Mouse (Mus musculus): ENCODE data around the gene Krt39. TPM values are rescaled to one million over a fixed set of nuclear protein-coding genes. Genes with fewer than 3 reads are reported as not detected.

Krt39 gene
- polyA plus RNA-seq, 1 experiment = 0.22 TPM

DNA sequence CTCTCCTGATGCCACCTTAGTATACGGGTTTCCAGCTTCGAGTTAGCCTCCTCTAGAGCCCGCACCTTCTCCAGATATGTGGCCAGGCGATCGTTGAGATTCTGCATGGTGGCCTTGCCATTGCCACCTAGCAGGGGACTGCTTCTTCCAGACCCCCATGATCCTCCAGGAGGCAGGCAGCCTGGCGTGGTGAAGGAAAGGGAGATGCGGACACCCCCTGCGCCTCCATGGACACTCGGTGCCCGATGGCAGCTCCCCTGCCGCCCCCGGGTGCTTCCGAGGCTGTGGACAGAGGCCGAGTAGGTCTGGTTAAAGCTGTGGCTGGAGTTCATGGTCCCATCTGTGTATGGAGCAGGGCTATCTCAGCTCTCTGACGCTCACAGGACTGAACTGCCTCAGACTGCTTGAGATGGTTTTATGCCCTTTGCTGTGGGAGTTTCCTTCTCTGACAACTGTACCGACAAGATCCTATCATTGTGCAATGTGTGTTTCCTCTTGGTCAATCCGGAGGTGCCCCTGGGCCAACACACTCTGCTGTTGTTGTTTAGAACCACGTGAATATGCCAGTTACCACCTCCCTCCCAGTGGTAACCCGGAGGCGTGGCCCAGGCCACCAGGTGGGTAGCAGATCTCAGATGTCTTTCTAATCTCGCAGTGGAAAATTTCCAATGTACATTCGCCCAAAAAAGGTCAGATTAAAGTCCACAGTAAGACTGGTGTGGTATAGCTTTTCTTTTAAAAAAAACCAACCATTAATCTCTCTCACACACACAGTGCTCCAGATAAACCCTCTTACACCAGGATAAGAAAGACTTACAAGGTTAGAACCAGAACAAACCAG, 28.2 kb downstream of the Krt39 start, which contains the start of gene Krt23:
Gene Krt23 (minus strand): TSS at position 405 of the 841 bp plus-strand sequence.
- no peak within 1 kb of the TSS for H3K27ac ChIP-seq (ENCODE audit: control insufficient read depth, insufficient read depth, low read depth, low read length)

DNA sequence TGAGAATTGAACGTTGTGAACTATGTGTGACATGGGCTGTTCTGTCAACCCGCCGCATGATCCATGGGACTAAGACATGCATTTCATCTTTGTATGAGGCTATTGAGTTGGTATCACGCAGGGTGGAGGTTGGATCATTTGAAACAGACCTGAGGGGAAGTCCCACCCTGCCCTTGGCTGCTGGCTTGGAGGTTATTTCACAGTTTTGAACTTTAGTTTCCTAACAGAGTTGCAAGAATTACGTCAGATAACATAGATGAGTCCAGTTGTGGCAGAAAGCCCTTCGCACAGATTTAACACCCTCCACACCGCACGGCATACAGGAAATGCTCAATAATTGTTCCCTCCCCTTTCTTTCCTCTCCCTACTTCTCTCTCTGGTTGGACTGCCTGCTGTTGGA, 30.1 kb downstream of the Krt39 start:
- H3K27me3 ChIP-seq (ENCODE audit: control insufficient read depth, insufficient read depth, low read length) = no peaks in the 10 kb centered on the region
- H3K4me1 ChIP-seq (ENCODE audit: control insufficient read depth, insufficient read depth, low read length) = no peaks in the 10 kb centered on the region
- no peak overlapping the region for H3K4me3 ChIP-seq (ENCODE audit: control insufficient read depth, low read depth, low read length)
- no peaks in the 10 kb centered on the region for H3K36me3 ChIP-seq (ENCODE audit: control insufficient read depth, insufficient read depth, low read length)
- TF ChIP-seq CTCF (IDR thresholded peaks at IDR 0.05; ENCODE audit: control insufficient read depth, insufficient read depth, insufficient replicate concordance, low read depth, low read length) (no peak), POLR2A (IDR thresholded peaks at IDR 0.05; ENCODE audit: control insufficient read depth, low read depth, low read length) (no peak)
- H3K27ac ChIP-seq (ENCODE audit: control insufficient read depth, insufficient read depth, low read depth, low read length) = no peak overlapping the region

More for the DNA sequence above, 28.2 kb downstream of the Krt39 start, which contains the start of gene Krt23:
- Histone ChIP-seq H3K4me1 (ENCODE audit: control insufficient read depth, insufficient read depth, low read length) (no peaks in the 10 kb centered on the region), H3K4me3 (ENCODE audit: control insufficient read depth, low read depth, low read length) (no peak within 1 kb of the TSS), H3K27me3 (ENCODE audit: control insufficient read depth, insufficient read depth, low read length) (no peaks in the 10 kb centered on the region), H3K36me3 (ENCODE audit: control insufficient read depth, insufficient read depth, low read length) (no peaks in the 10 kb centered on the region)
- no peak for TF ChIP-seq CTCF (IDR thresholded peaks at IDR 0.05; ENCODE audit: control insufficient read depth, insufficient read depth, insufficient replicate concordance, low read depth, low read length)

DNA sequence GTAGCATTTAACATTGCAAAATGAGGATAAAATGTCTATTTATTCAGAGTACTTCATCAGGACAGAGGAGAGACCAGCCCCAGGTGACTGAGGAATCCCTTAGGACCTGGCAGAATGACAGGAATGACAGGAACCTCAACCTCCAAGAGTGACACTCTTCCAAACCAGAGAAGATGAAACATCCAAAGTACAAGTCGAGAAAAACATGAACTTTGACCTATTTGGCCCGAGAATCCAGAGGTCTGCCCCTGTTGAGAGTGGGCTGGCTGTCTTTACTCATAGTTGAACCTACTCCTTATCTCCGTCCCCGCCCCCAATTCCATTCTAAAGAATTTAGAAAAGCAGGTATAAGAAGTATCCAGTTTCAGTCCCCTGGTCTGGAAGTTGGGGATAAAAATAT, 30.5 kb downstream of the Krt39 start:
- H3K36me3 ChIP-seq (ENCODE audit: control insufficient read depth, insufficient read depth, low read length) = no peaks in the 10 kb centered on the region
- H3K27ac ChIP-seq (ENCODE audit: control insufficient read depth, insufficient read depth, low read depth, low read length) = no peak overlapping the region
- no peak overlapping the region for H3K4me3 ChIP-seq (ENCODE audit: control insufficient read depth, low read depth, low read length)
- no peaks in the 10 kb centered on the region for H3K27me3 ChIP-seq (ENCODE audit: control insufficient read depth, insufficient read depth, low read length)
- no peaks in the 10 kb centered on the region for H3K4me1 ChIP-seq (ENCODE audit: control insufficient read depth, insufficient read depth, low read length)
- TF ChIP-seq CTCF (IDR thresholded peaks at IDR 0.05; ENCODE audit: control insufficient read depth, insufficient read depth, insufficient replicate concordance, low read depth, low read length) = no peak
- TF ChIP-seq POLR2A (IDR thresholded peaks at IDR 0.05; ENCODE audit: control insufficient read depth, low read depth, low read length) = no peak

DNA sequence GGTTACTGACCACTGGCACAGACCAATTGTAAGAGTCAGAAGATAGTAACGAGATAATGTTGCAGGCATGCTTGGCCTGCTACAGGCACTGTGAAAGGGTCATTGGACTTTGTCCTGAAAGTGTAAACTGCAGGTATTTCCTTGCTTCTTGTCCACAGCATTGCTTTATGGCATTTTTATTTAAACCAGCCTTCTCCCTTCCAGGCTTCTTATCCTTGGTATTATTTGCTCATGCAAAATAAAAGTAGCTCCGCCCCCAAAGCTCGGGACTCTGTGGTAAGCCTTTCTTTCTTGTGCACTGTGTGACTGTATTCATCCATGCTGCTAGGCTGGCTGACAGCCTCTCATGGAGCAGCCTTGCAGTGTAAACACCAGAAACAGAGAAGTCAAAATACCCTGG, 31.9 kb downstream of the Krt39 start:
- H3K36me3 ChIP-seq (ENCODE audit: control insufficient read depth, insufficient read depth, low read length) = no peaks in the 10 kb centered on the region
- no peaks in the 10 kb centered on the region for H3K27me3 ChIP-seq (ENCODE audit: control insufficient read depth, insufficient read depth, low read length)
- TF ChIP-seq POLR2A (IDR thresholded peaks at IDR 0.05; ENCODE audit: control insufficient read depth, low read depth, low read length) (no peak), CTCF (IDR thresholded peaks at IDR 0.05; ENCODE audit: control insufficient read depth, insufficient read depth, insufficient replicate concordance, low read depth, low read length) (no peak)
- H3K4me3 ChIP-seq (ENCODE audit: control insufficient read depth, low read depth, low read length) = no peak overlapping the region
- H3K4me1 ChIP-seq (ENCODE audit: control insufficient read depth, insufficient read depth, low read length) = no peaks in the 10 kb centered on the region
- no peak overlapping the region for H3K27ac ChIP-seq (ENCODE audit: control insufficient read depth, insufficient read depth, low read depth, low read length)

DNA sequence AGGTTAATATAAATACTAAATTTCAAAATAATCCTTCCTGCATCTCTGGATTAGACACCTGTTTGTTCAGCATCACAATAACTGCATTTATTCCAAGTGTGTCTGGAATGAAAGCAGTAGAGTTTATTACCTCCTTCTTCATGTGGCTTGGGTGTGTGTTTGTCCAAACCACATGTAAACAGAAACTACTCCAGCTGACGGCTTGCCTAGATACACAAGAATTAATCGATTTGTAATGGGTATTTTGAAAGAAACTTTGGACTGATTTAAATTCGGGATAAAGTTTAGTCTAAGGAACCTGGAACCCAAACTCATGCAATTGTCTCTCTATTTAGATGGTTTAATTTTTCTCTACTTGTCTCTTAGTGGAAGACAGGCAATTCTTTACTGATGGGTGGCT, 46.2 kb downstream of the Krt39 start:
- H3K4me3 ChIP-seq (ENCODE audit: control insufficient read depth, low read depth, low read length) = no peak overlapping the region

DNA sequence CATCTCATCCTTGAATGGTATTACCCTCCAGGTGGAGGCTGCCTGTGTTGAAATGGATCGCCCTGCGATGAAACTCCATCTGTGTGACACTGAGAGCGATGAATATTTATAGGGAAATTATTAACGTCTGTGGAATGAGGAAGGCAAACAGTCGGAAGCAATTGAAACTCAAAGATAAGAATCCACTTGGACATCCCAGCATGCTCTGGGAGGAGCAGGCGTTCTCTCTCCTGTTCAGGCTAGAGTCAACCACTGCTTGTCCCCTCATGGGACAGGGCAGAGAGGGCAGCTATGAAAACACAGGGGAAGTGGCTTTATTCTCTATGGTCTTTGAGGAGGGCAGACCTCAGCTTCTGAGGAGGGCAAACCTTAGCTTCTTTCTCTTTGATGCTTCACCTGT, 47.7 kb downstream of the Krt39 start:
- no peaks in the 10 kb centered on the region for H3K27me3 ChIP-seq (ENCODE audit: control insufficient read depth, insufficient read depth, low read length)
- H3K36me3 ChIP-seq (ENCODE audit: control insufficient read depth, insufficient read depth, low read length) = no peaks in the 10 kb centered on the region
- H3K4me3 ChIP-seq (ENCODE audit: control insufficient read depth, low read depth, low read length) = no peak overlapping the region
- no peak for TF ChIP-seq POLR2A (IDR thresholded peaks at IDR 0.05; ENCODE audit: control insufficient read depth, low read depth, low read length)
- TF ChIP-seq CTCF (IDR thresholded peaks at IDR 0.05; ENCODE audit: control insufficient read depth, insufficient read depth, insufficient replicate concordance, low read depth, low read length) = no peak
- no peaks in the 10 kb centered on the region for H3K4me1 ChIP-seq (ENCODE audit: control insufficient read depth, insufficient read depth, low read length)
- no peak overlapping the region for H3K27ac ChIP-seq (ENCODE audit: control insufficient read depth, insufficient read depth, low read depth, low read length)

More for the DNA sequence above, 46.2 kb downstream of the Krt39 start:
- TF ChIP-seq POLR2A (IDR thresholded peaks at IDR 0.05; ENCODE audit: control insufficient read depth, low read depth, low read length) = no peak
- TF ChIP-seq CTCF (IDR thresholded peaks at IDR 0.05; ENCODE audit: control insufficient read depth, insufficient read depth, insufficient replicate concordance, low read depth, low read length) = no peak
- no peak overlapping the region for H3K27ac ChIP-seq (ENCODE audit: control insufficient read depth, insufficient read depth, low read depth, low read length)
- no peaks in the 10 kb centered on the region for H3K36me3 ChIP-seq (ENCODE audit: control insufficient read depth, insufficient read depth, low read length)
- no peaks in the 10 kb centered on the region for H3K27me3 ChIP-seq (ENCODE audit: control insufficient read depth, insufficient read depth, low read length)
- H3K4me1 ChIP-seq (ENCODE audit: control insufficient read depth, insufficient read depth, low read length) = no peaks in the 10 kb centered on the region

DNA sequence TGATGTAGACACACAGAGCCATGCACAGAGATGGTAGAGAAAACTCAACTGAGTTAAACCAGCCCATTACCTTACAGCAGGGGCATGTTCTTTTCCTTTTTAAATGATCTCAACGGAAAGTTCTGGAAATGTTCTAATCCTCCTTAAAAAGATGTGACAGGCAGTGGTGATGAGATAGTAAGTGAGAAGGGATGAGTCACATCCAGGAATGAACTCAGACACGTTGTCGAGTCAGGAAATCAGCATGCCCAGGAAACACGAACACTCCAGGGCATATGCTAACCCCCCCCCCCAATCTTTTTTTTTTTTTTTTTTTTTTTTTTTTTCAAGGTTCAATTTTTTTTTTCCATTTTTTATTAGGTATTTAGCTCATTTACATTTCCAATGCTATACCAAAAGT, 48.7 kb downstream of the Krt39 start:
- TF ChIP-seq CTCF (IDR thresholded peaks at IDR 0.05; ENCODE audit: control insufficient read depth, insufficient read depth, insufficient replicate concordance, low read depth, low read length) = no peak
- TF ChIP-seq POLR2A (IDR thresholded peaks at IDR 0.05; ENCODE audit: control insufficient read depth, low read depth, low read length) = no peak
- no peaks in the 10 kb centered on the region for H3K4me1 ChIP-seq (ENCODE audit: control insufficient read depth, insufficient read depth, low read length)
- H3K27ac ChIP-seq (ENCODE audit: control insufficient read depth, insufficient read depth, low read depth, low read length) = no peak overlapping the region
- no peak overlapping the region for H3K4me3 ChIP-seq (ENCODE audit: control insufficient read depth, low read depth, low read length)
- no peaks in the 10 kb centered on the region for H3K27me3 ChIP-seq (ENCODE audit: control insufficient read depth, insufficient read depth, low read length)
- no peaks in the 10 kb centered on the region for H3K36me3 ChIP-seq (ENCODE audit: control insufficient read depth, insufficient read depth, low read length)

All from testis, adult 2 months (tissue).